Mouse (Mus musculus) left cerebral cortex, postnatal 10 days (tissue): ENCODE data around the gene H2-Eb2. TPM values are rescaled to one million over a fixed set of nuclear protein-coding genes. Genes with fewer than 3 reads are reported as not detected.
"Not testable (repeated sequence)": the region's sequence is repeated elsewhere in the genome, so short reads cannot be mapped to it uniquely, and the experiment has no call there.

ENCODE experiments used
- DNase-seq, 2 experiments: peaks; one replicate each; pipeline ENCODE4 v3.0.0; 2021 to 2022; ENCODE audit warnings: low spot score in 2 of 2, mixed read lengths in 1 of 2; ENCODE audit errors: extremely low spot score in 1 of 2
- intact Hi-C: fragments of 180-260 bp; cut with DNase I; formaldehyde crosslinking; loops from one replicate; pipeline ENCODE4 v1.15.1; 2025
- total RNA-seq, 2 experiments: library from RNA; stranded (reverse); gene quantifications; 2 replicates each; pipeline ENCODE4 v1.2.3; 2021

H2-Eb2 gene
- total RNA-seq, 2 experiments from 2014 or later = not detected

- intact Hi-C loops = no loop called here
- no peak for DNase-seq
Measured at GRCm38 (mm10) chr17:34303789-34304188, 21.7 kb upstream of the H2-Eb2 start.

- intact Hi-C loops = no loop called here
Measured at GRCm38 (mm10) chr17:34304751-34305150, 20.7 kb upstream of the H2-Eb2 start.

GRCm38 (mm10) chr17:34305380-34306030 is 20.0 kb upstream of the H2-Eb2 start, which contains the start of gene H2-Eb1:
H2-Eb1 (plus strand) TSS chr17:34305867.
- intact Hi-C loops = no loop called here
- DNase-seq = peak; percentile 86 to 93

More at GRCm38 (mm10) chr17:34304751-34305150, 20.7 kb upstream of the H2-Eb2 start:
- peak; percentile 58 to 77 for DNase-seq

GRCm38 (mm10) chr17:34306407-34306806 is 19.1 kb upstream of the H2-Eb2 start:
- no peak for DNase-seq
- intact Hi-C loops = no loop called here

GRCm38 (mm10) chr17:34307216-34307615 is 18.2 kb upstream of the H2-Eb2 start:
- DNase-seq = no peak
- intact Hi-C loops = no loop called here

- intact Hi-C loops = no loop called here
- DNase-seq = no peak
Measured at GRCm38 (mm10) chr17:34308161-34308560, 17.3 kb upstream of the H2-Eb2 start.

GRCm38 (mm10) chr17:34309225-34309624 is 16.2 kb upstream of the H2-Eb2 start:
- intact Hi-C loops = no loop called here
- no peak for DNase-seq

GRCm38 (mm10) chr17:34309683-34310385 is 15.6 kb upstream of the H2-Eb2 start:
- peak; percentile 43 to 86 for DNase-seq
- intact Hi-C loops = no loop called here

- DNase-seq, intact Hi-C loops: not testable (repeated sequence)
Measured at GRCm38 (mm10) chr17:34310526-34310925, 14.9 kb upstream of the H2-Eb2 start.

GRCm38 (mm10) chr17:34312185-34312584 is 13.3 kb upstream of the H2-Eb2 start:
- intact Hi-C loops = loop anchor here (2.0 kb wide), 1 partner anchor 61 kb away; no protein-coding TSS in a partner anchor
- no peak for DNase-seq

GRCm38 (mm10) chr17:34313393-34313792 is 12.1 kb upstream of the H2-Eb2 start:
- peak; percentile 49 to 79 for DNase-seq
- intact Hi-C loops = loop anchor here (2.0 kb wide), 1 partner anchor 63 kb away; no protein-coding TSS in a partner anchor

- DNase-seq = no peak
- intact Hi-C loops = no loop called here
Measured at GRCm38 (mm10) chr17:34314286-34314685, 11.2 kb upstream of the H2-Eb2 start.

GRCm38 (mm10) chr17:34315512-34315911 is 10.0 kb upstream of the H2-Eb2 start:
- DNase-seq = no peak
- intact Hi-C loops = no loop called here

GRCm38 (mm10) chr17:34316697-34317096 is 8.8 kb upstream of the H2-Eb2 start:
- no peak for DNase-seq
- intact Hi-C loops = no loop called here

- no peak for DNase-seq
- intact Hi-C loops = no loop called here
Measured at GRCm38 (mm10) chr17:34317275-34317674, 8.2 kb upstream of the H2-Eb2 start.

- intact Hi-C loops = no loop called here
- DNase-seq = no peak
Measured at GRCm38 (mm10) chr17:34326373-34326772, 908 bp downstream of the H2-Eb2 start.

GRCm38 (mm10) chr17:34329807-34330206 is 4.3 kb downstream of the H2-Eb2 start:
- intact Hi-C loops = no loop called here
- DNase-seq = no peak

- DNase-seq = no peak
- intact Hi-C loops = no loop called here
Measured at GRCm38 (mm10) chr17:34331200-34331599, 5.7 kb downstream of the H2-Eb2 start.

GRCm38 (mm10) chr17:34340619-34341402 is 15.3 kb downstream of the H2-Eb2 start:
- no peak for DNase-seq
- intact Hi-C loops = no loop called here
